Mouse (Mus musculus) heart, postnatal 0 days (tissue): ENCODE measurements at regions not wholly inside any gene's neighbourhood (a gene's known extent, or its start where the extent isn't known, plus 50 kb on each side); places are given as distances from the start of the nearest gene placed in this dataset.

Source experiments
- CTCF ChIP-seq: IDR thresholded peaks from 2 replicates; pipeline ENCODE4 v1.5.1; 2016; ENCODE audit warnings: antibody characterized with exemption, control low read depth, low read depth
- EP300 ChIP-seq: IDR thresholded peaks from 2 replicates; pipeline ENCODE4 v1.6.1; 2016; ENCODE audit warnings: antibody characterized with exemption, low read depth

DNA sequence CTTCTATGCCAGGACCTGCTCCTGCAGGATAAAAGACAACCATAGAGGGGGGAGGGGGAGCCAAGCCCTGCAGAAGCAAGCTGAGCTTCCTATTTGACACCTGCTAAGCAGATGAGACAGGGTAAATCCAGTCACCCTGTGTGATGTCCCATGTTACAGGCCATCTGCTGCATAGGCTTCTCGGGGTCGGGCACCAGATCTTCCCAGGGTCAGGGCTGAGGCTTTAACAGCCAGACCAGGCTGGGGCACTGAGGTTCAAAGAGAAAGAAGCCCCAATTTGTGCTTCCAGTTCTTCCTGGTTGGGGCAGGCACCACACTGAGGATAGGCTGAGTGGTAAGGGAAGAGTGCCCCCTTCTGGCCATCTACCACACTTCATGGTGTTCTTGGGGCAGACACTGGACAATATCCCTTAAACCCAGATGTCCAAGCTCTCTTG, 332.5 kb downstream of the Prdm2 start:
- TF ChIP-seq EP300, result no peak
- TF ChIP-seq CTCF, result peak; percentile 77
